Mouse (Mus musculus) G1E-ER4 (cell line): ENCODE results near the gene Kpnb1. TPM values are rescaled to one million over a fixed set of nuclear protein-coding genes. Genes with fewer than 3 reads are reported as not detected.
A peak's percentile ranks its signal among the peaks of the same experiment; 100 is the strongest.

Source experiments
- GATA1 ChIP-seq: IDR thresholded peaks from one replicate; pipeline ENCODE4 v1.8.0; 2012; ENCODE audit warnings: low read length, inconsistent platforms
- polyA plus RNA-seq: library from polyadenylated mRNA; stranded (reverse); fragments of >175 nt; gene quantifications from 2 replicates; pipeline ENCODE4 v1.2.3, GENCODE M21; 2012

Kpnb1 gene
- polyA plus RNA-seq, 1 experiment = 62.1 TPM

DNA sequence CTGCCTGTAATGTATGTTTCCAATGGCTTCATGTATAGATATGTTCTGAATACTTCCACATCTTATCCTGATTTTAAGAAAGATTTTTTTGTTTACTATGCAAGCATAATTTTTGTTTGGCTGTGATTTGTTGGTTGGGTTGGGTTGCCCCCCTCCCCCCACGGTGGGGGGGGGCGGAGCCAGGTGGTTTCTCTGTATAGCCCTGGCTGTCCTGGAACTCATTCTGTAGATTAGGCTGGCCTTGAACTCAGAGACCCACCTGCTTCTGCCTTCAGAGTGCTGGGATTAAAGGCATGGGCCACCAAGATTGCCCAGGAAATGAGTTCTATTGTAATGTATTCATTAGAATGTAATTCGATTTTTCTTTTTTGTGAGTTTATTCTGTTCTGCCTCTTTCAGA lies 1.6 kb upstream of the Kpnb1 start:
- no peak for TF ChIP-seq GATA1

DNA sequence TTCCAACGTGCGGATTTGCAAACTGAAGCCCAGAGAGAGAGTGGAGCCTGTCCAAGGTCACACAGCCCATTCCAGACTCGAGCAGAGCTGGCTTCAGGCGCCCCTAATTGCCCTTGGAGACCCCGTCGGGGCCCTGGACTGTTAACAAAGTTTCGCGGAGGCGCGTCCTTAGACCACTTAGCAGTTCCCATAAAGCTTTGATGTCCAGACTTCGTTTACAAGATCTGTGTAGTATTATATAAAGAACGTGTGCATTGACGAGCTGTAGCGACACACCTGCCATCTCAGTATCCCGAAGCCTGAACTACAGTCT lies 918 bp upstream of the Kpnb1 start:
- no peak for TF ChIP-seq GATA1

DNA sequence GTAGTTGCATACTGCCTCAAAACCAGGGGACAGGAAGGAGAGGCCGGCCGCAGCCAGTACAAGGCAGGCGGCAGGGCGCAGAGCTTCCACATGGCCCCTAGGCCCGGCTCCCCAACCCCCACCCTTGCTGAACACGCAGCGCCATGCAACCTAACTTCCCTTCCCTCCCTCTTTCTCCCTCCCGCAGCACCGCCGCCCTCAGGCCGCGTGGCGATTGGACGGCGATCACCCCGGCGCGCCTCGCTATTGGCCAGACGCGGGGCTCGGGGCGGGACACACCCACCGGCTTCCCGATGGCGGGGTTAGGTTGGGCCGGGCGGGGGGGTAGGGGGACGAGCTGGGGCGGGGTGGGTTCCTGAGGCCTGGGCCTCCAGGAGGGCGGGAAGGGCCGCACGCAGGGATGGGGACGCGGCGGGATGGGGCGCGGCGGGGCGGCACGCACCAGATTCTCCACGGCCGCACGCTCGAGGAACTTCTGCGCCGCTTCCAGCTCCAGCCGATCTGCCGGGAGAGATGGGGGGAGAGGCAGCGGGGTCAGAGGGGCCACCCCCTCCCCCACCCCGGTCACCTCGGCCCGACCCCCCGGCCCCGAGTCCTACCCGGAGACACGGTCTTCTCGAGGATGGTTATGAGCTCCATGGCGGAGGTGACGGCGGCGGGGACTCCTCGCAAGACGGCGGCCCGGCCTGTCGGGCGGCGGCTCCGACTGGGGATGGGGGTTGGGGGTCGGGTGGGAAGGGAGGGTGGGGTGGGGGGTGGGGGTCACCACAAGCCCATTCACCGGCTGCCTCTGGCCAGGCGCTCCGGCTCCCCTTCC lies 526 bp downstream of the Kpnb1 start:
- TF ChIP-seq GATA1 = no peak

DNA sequence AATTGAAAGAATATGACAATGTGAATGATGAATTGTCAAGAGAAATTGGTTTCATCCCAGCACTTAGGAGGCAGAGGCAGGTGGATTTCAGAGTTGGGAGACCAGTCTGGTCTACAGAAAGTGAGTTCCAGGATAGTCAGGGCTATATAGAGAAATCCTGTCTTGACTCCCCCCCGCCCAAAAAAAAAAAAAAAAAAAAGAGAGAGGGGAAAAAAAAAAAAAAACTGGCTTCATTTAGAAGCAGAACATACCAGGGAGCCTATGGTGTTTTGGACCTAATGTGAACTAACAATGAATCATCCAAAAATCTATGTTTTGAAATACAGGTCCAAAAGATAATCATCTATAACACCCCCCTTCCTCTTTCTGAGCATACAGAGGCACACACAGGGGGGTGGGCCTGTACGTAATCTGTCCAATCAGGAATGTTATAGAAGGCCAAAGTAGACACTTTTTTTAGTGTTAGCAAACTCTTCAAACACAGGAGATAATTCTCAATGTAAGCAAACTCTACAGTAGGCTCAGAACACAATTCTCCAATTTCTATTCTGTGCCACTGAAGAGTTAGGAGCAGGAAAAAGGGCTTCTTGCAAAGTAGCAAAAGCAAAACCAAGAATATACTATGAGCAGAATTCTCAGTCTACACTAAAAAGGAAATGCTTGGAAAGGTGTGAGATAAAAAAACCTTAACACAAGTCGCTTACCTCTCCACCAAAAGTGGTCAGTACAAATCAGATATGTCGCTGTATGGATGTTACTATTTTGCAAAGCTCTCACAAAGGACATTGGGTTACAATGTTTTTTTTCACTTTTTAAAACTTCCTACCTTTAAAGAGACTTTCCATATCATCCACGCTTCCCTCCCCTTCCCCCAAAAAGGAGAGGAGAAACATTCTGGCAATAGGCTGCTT lies 1.7 kb downstream of the Kpnb1 start:
- TF ChIP-seq GATA1 = no peak

DNA sequence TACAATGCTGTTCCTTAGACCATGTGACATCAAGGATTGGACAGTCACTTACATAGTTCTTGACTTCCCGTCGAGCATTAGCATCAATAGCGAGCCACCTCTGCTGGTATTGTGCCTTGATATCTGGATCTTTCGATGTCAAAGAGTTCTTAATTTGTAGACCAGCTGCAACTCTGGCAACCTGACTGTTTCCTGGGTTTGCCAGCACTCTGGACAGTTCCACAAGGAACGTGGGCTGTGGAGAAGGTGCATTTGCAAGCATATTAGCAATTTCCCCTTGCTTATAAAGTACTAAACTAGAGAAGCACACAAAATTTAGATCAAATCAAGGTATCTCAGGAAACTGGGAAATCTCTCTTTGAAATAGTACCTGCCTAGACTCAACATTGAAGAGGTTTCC lies 2.8 kb downstream of the Kpnb1 start:
- TF ChIP-seq GATA1 = no peak

DNA sequence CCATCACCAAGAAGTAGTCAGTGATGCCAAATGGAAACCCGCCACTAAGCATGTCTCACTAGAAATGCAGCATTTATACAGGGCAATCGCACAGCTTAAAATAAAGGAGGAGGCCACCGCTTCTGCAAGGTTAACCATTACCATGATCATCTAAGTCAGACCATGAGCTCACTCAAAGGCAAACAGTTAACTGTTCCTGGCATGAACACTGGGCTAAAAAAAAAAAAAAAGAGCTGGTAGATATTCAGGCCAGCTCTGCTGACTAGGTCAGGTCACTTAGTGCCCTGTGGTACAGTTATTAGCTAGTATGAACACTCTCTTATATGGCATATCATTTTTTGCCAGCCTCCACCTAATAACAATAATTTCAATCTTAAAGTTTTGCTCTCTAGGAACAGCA lies 5.2 kb downstream of the Kpnb1 start:
- TF ChIP-seq GATA1 = no peak

DNA sequence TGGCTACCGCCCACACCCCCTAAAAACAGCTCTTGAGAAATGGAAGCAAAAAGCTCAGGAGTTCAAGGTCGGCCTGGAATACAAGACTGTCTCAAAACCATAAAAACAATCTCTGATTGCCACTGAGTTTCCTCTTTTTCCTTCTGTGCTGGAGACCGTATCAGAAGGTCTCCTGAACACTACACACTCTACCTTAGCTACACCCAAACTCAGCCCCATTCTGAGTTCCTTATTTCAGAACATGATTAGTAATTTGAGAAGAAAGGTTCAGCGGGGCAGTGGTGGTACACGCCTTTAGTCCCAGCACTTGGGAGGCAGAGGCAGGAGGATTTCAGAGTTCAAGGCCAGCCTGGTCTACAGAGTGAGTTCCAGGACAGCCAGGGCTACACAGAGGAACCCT lies 6.6 kb downstream of the Kpnb1 start:
- no peak for TF ChIP-seq GATA1

DNA sequence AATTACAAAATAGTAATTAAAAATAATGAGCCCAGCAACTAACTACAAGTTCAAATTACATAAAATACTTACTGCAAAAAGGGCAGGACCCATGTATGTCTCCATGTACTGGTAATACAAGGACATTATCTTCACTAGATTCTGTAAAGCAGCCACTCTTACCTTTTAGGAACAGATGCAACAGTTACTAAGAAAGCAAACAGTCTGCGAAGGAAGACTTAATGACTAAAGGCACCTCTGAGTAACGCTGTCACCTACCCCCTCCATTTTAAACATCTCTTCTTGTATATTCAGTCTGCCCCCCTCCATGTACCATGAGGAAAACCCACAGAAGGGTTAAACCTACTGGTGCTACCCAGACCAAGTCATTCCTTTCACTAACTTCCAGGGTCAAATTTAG lies 9.5 kb downstream of the Kpnb1 start:
- TF ChIP-seq GATA1 = peak; percentile 42

DNA sequence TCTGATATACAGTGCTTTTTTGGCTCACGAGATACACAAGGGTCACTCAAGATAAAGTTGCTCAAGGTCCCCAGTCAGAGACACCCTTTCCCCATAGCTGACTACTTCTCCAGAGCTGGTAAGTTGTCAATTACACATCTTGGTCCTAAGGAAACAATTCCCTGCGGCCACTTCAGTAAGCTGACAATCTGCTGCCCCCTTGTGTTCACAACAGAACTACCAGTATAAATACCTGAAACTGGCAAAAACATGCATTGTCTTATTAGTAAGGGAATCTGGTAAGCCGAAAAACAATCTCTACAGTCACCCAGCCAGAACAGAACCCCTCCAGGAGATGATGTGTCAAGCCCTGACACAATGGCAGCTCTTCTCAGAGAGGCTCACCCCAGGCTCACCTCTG lies 10.8 kb downstream of the Kpnb1 start:
- TF ChIP-seq GATA1 = no peak

DNA sequence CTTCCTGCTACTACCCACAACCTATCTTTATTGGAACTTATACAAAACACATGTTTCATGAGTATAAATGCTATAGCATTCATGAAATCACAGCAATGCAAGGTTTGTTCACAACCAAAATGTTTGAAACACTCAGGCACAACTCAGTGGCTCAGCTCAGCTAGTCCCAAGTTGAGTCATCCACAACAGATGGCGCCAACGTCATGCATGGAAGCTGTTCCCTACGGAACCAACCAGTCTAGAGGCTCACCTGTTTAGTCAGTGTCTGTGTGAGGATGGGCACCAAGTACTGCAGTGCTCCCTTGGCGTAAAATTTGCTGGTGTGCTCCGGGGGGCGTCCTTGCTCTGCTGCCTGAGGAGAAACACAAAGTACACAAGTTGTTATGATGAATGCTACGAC lies 12.2 kb downstream of the Kpnb1 start:
- no peak for TF ChIP-seq GATA1

DNA sequence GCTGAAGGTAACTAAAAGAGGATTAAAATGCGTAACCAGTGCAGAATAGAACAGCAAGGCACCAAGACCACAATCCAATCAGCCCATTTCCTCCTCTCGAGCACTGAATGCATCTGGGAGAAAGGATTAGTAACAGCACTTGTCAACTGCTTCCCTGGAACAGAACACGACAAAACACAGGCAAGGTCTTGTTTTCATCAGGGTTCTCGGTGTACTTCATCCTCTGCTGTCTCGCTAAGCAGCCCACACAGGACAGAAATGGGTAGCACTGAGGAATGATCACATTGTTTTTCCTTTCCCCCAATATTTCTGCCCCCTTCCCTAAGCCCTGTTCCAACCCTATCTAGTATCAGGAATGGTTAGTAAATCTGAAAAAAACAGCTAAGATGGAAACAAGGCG lies 27.3 kb downstream of the Kpnb1 start:
- no peak for TF ChIP-seq GATA1

DNA sequence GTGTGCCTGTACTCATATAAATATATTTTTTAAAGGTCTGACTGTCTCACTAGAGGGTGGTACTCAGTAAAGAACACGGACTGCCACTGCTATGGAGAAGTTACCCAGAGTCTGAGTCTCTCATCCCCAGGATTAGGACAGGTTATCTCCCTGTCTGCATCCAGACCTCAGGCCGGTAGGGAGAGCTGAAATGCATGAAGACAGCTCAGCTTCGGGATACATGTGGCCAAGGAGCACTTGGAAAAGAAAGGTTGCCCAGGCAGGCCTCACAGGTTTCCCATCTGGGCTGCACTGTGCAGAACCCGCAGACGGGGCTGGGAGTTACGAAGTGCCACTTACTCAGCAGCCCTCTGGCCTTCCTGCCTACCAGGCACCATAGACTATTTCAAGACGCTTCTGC lies 30.7 kb downstream of the Kpnb1 start:
- TF ChIP-seq GATA1 = no peak

DNA sequence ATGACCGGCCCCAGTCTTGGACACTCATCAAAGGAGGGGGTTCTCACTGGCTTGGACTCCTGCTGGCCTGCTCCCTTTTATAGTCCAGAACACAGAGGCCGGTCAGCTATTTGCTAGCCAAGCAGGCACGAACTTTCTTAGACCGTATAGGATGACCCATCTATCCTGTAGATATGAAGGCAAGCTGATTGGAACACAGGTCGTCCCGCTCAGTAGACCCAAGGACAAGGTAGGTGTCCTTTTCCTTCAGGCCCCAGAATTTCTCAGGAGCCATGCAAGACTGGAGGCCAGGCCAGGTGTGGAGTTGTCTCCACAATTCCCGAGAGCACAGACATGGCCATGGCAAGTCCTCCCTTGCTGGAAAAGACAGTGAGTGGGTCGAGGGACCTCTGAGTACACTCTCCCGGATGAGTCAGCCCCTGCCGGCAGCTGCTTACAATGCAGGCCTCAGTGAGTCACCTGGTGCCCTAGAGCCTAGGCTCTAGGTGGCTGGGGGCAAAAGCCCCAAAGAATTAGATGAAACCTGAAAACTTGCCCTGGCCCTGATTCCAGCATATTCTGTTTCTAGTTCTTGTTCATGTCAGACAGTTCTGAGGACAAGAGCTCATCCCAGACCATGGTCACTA lies 34.9 kb downstream of the Kpnb1 start:
- no peak for TF ChIP-seq GATA1

DNA sequence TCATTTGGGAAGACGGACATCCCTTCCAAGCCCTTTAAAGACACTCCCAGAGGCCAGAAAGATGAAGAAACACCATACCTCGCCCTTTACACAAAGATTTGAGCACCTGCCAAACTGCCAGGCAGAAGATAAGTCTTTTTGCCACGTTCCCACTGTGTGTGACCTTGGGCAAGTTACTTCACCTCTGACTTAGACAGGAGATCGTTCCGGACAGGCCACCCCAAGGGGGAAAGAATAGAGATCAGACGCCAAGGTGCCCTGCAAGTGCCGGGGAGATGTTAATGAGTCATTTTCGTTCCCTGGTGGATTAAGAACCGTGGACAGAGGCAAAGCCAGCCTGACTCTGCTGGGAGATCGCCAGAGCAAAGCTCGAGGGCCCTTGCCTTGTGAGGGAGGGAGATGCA lies 35.7 kb downstream of the Kpnb1 start:
- TF ChIP-seq GATA1 = no peak

DNA sequence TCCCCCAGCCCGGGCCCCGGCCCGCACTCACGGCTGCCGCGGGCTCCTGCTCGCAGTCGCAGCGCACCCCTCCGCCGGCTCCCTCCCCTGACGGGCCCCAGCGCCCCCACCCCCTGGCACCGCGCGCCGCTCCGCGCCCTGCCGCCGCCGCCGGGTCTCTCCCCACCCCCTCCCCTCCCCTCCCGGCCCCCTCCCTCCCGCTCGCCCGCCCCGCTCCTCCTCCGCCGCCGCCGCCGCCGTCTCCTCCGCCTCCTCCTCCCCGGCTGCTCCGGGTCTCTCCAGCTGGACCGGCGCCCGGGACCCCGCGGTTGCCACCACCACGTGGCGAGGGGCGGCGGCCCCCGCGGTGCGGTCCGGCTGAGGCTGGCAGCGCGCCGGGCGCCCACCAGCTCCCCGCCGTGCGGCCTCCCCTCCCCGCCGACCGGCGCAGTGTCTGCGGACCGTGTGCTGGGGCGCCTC lies 36.3 kb downstream of the Kpnb1 start, which contains the start of gene Tbkbp1:
Tbkbp1 (minus strand) TSS at position 153 of the 459 bp plus-strand sequence.
- no peak for TF ChIP-seq GATA1
